Mouse (Mus musculus) limb, embryonic 10.5 days (tissue): Measurements from ENCODE around the gene Prc1. TPM values are rescaled to one million over a fixed set of nuclear protein-coding genes. Genes with fewer than 3 reads are reported as not detected.

Experiments used
- DNase-seq: peaks from one replicate; pipeline ENCODE4 v3.0.0-alpha.2; 2017; ENCODE audit warnings: low spot score
- H3K27ac ChIP-seq: fragments of 300-500 bp; sonication (generic); 2 replicates; pipeline ENCODE4 v1.5.1; 2016; ENCODE audit warnings: mild to moderate bottlenecking
- H3K27me3 ChIP-seq: fragments of 300-500 bp; sonication (generic); 2 replicates; pipeline ENCODE4 v1.6.1; 2016; ENCODE audit warnings: low read depth, mild to moderate bottlenecking; ENCODE audit not compliant: poor library complexity, severe bottlenecking
- H3K36me3 ChIP-seq: fragments of 300-500 bp; sonication (generic); 2 replicates; pipeline ENCODE4 v1.6.1; 2016; ENCODE audit warnings: mild to moderate bottlenecking, moderate library complexity
- H3K4me1 ChIP-seq: fragments of 300-500 bp; sonication (generic); 2 replicates; pipeline ENCODE4 v1.6.1; 2016
- H3K4me3 ChIP-seq: fragments of 300-500 bp; sonication (generic); 2 replicates; pipeline ENCODE4 v1.5.1; 2016; ENCODE audit warnings: mild to moderate bottlenecking, moderate library complexity
- H3K9me3 ChIP-seq: fragments of 300-500 bp; sonication (generic); replicated peaks from 2 replicates; pipeline ENCODE4 v1.6.1; 2016; ENCODE audit warnings: mild to moderate bottlenecking
- WGBS: fragments of 180-500 bp; shearing (Covaris S2); methylation state at CpG from one replicate; pipeline ENCODE4 v1.1.7; 2016; 5-methylcytosine and 5-hydroxymethylcytosine counted together
- polyA plus RNA-seq: library from polyadenylated mRNA; unstranded; fragments of >200 nt; fragmentation: Nextera tagmentation; extraction: Ambion mirVana; gene quantifications from 2 replicates; pipeline ENCODE4 v1.2.1, GENCODE M21; 2016

Prc1 gene
- polyA plus RNA-seq, 1 experiment from 2014 or later: 172 TPM

DNA sequence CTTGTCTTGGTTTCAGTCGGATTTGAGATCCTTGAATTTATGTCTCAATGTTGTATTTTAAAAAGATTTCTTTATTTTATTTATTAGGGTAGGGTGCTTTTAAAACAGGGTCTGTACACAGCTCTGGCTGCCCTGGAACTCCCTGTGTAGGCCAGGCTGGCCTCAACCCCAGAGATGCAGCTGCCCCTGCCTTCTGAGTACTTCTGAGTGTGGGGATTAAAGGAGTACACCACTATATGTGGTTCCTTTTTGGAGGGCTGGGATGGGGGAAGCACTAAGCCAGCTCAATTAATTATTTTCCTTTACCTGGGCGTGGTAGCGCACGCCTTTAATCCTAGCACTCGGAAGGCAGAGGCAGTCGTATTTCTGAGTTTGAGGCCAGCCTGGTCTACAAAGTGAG lies 2.2 kb downstream of the Prc1 start:
- no peak overlapping the region for H3K27ac ChIP-seq
- no peaks in the 10 kb centered on the region for H3K27me3 ChIP-seq
- peaks cover 19% of the 10 kb centered on the region for H3K4me1 ChIP-seq
- WGBS: 94% methylated on average over 6 of the region's 6 CpGs
- no peaks in the 10 kb centered on the region for H3K9me3 ChIP-seq
- DNase-seq: no peak
- H3K36me3 ChIP-seq: peaks cover 62% of the 10 kb centered on the region
- H3K4me3 ChIP-seq: 0 out of 2 replicates have a peak overlapping the region, but pooled peaks have one; percentile 10

DNA sequence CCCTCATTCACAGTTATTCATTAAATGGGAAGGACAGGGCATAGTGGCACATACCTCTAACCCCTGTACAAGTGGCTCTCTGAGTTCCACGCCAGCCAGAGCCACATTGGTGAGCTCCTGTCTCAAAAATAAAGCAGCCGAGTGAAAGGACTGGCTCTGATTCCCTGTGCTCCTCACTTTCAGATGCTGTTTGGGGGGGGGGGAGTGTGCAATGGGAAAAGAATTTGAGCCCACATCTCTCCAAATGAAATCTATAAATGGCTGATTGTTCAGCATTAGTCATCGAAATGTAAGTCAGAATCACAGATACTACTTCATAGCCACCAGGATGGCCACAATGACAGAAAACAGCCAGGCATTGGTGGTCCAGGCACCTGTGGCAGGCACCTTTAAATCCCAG lies 2.8 kb downstream of the Prc1 start:
- no peak overlapping the region for H3K27ac ChIP-seq
- peaks cover 19% of the 10 kb centered on the region for H3K4me1 ChIP-seq
- H3K4me3 ChIP-seq: no peak overlapping the region
- H3K36me3 ChIP-seq: peaks cover 63% of the 10 kb centered on the region
- no peaks in the 10 kb centered on the region for H3K9me3 ChIP-seq
- WGBS: 92% methylated on average over 3 of the region's 3 CpGs
- DNase-seq: no peak
- no peaks in the 10 kb centered on the region for H3K27me3 ChIP-seq

DNA sequence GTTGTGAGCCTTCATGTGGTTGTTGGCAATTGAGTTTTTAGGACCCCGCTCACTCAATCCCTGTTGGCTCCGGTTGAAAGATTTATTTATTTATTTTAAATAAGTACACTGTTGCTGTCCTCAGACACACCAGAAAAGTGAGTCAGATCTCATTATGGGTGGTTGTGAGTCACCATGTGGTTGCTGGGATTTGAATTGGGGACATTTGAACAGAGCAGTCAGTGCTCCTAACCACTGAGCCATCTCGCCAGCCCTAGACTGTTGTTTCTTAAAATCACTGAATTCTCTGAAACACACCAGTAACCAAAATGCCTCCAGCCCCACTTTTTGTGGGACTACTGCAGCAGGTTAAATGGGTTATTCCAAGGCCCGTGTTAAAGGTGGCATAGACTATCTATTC lies 4.5 kb downstream of the Prc1 start:
- Histone ChIP-seq H3K9me3 (no peaks in the 10 kb centered on the region), H3K4me3 (no peak overlapping the region), H3K27ac (no peak overlapping the region), H3K36me3 (peaks cover 81% of the 10 kb centered on the region), H3K4me1 (peaks cover 19% of the 10 kb centered on the region), H3K27me3 (no peaks in the 10 kb centered on the region)
- no peak for DNase-seq
- WGBS: 96% methylated on average over 4 of the region's 4 CpGs

DNA sequence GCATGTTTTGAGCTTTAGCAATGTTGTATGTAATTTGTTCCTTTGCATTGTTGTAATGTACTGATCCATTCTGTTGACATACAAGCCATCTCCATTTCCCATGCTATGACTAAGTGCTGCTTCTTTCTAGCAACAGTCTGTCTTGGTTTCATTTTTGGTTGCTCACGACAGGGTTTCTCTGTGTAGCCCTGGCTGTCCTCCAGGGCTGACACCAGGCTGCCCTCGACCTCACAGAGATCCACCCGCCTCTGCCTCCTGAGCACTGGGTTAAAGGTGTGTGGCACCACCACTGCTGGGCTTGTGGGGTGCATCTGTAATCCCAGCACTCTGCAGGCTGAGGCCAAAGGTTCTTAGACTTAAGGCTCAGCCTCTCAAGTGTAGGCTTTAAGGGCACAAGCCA lies 5.3 kb downstream of the Prc1 start:
- WGBS: 95% methylated on average over 3 of the region's 3 CpGs

DNA sequence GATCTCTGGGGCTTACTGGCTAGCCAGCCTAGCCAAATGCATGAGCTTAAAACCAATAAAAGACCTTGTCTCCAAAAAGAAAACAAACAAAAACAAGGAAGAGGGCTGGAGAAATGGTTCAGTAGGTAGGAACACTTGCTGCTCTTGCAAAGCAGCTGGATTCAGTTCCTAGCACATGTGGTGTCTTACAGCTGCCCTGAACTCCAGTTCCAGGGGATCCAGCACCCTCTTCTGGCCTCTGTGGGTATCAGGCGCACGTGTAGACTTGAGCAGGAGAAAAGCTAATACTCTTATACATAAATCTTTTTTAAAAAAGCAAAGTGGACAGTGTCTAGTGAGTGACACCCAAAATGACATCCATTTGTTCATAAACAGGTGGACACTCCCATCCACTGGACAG lies 7.3 kb downstream of the Prc1 start:
- Histone ChIP-seq H3K4me1 (peaks cover 5% of the 10 kb centered on the region), H3K36me3 (peaks cover 99% of the 10 kb centered on the region), H3K27ac (no peak overlapping the region), H3K4me3 (no peak overlapping the region), H3K27me3 (no peaks in the 10 kb centered on the region), H3K9me3 (no peaks in the 10 kb centered on the region)
- DNase-seq: no peak
- 95% methylated on average over 2 of the region's 2 CpGs for WGBS

More for the DNA sequence above, 5.3 kb downstream of the Prc1 start:
- no peak for DNase-seq
- no peaks in the 10 kb centered on the region for H3K9me3 ChIP-seq
- no peaks in the 10 kb centered on the region for H3K27me3 ChIP-seq
- H3K4me1 ChIP-seq: peaks cover 19% of the 10 kb centered on the region
- peaks cover 89% of the 10 kb centered on the region for H3K36me3 ChIP-seq
- no peak overlapping the region for H3K27ac ChIP-seq
- no peak overlapping the region for H3K4me3 ChIP-seq

DNA sequence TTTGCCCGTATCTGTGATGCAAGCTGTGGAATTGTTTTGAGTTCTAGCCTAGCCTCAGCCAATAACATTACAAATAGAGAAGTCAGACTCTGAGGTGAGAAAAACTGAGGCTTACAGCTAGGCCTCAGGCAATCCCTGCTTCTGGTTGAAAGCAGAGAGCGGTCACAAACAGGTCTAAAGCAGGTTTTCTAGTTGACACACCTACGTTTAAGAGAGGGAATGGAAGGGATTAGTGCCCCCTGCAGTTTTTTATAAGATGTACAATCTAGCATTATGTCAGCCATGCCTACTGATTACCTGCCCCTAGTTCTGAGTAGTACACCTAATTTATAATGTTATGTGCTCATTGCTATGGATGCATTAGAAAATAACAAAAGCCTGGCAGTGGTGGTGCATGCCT lies 13.5 kb downstream of the Prc1 start:
- 93% methylated on average over 3 of the region's 3 CpGs for WGBS
- Histone ChIP-seq H3K36me3 (peaks cover 100% of the 10 kb centered on the region), H3K4me3 (no peak overlapping the region), H3K4me1 (no peaks in the 10 kb centered on the region), H3K9me3 (no peaks in the 10 kb centered on the region), H3K27me3 (no peaks in the 10 kb centered on the region), H3K27ac (no peak overlapping the region)
- no peak for DNase-seq

DNA sequence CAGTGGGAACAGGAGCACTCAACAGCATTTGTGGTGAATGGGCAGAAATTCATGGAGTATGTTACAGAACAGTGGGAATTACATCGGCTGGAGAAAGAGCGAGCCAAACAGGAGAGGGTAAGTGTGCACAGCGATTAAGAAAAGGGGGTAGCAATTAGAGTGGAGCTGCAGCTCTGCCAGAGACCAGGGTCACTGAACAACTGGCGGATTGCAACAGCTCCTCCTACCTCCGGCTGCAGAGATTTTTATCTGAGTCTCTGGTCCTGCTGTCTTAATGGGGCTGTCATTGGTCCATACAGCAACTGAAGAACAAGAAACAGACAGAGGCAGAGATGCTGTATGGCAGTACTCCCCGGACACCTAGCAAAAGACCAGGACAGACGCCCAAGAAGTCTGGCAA lies 16.5 kb downstream of the Prc1 start:
- 87% methylated on average over 7 of the region's 7 CpGs for WGBS
- no peaks in the 10 kb centered on the region for H3K9me3 ChIP-seq
- peaks cover 100% of the 10 kb centered on the region for H3K36me3 ChIP-seq

DNA sequence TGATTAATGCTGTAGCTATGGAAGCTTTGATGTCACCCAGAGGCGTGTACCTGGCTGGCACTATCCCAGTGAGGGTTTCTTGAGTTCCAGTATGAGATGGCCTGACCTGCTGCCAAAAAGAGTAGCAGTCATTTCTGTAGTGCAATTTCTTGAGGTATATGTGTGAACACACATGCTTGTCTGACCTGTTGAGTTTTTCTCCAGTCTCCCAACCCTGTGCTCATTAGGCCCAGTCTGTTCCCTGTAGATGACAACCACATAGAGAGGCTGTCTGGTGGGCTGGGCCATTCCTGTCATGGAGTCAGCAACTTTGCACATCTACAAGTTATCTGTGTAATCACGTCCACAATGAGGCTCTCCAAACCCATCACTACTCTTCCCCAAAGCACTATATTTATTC lies 21.5 kb downstream of the Prc1 start:
- Histone ChIP-seq H3K9me3 (no peaks in the 10 kb centered on the region), H3K4me3 (no peak overlapping the region), H3K4me1 (no peaks in the 10 kb centered on the region), H3K27me3 (no peaks in the 10 kb centered on the region), H3K36me3 (peaks cover 93% of the 10 kb centered on the region), H3K27ac (no peak overlapping the region)
- no peak for DNase-seq
- 90% methylated on average over 2 of the region's 2 CpGs for WGBS

More for the DNA sequence above, 16.5 kb downstream of the Prc1 start:
- no peak for DNase-seq
- no peak overlapping the region for H3K4me3 ChIP-seq
- H3K27me3 ChIP-seq: no peaks in the 10 kb centered on the region
- H3K4me1 ChIP-seq: no peaks in the 10 kb centered on the region
- no peak overlapping the region for H3K27ac ChIP-seq

DNA sequence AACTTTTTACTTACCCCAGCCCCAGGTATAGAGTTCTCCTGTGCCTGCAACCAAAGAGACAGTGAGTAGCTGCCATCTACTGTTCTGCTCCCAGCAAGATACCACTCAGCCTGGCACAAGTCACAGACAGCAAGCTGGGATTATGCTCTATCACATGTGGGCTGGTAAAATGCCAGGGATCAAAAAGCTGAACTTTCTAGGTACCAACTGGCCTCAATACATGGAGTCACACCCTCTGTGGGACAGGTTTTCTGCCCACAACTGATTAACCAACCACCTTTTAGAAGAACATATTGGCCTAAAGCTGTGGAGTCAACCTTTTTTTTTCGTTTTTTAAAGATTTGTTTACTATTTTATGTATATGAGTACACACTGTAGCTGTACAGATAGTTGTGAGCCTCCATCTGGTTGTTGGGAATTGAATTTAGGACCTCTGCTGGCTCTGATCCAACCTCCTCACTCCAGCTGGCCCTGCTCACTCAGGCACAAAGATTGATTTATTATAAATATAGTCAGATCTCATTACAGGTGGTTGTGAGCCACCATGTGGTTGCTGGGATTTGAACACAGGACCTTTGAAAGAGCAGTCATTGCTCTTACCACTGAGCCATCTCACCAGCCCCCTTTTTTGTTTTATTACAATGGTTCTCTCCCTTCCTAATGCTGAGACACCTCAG lies 23.3 kb downstream of the Prc1 start:
- no peak overlapping the region for H3K27ac ChIP-seq
- peaks cover 79% of the 10 kb centered on the region for H3K36me3 ChIP-seq
- DNase-seq: no peak
- H3K27me3 ChIP-seq: no peaks in the 10 kb centered on the region
- 81% methylated on average over 1 of the region's 1 CpGs for WGBS
- no peaks in the 10 kb centered on the region for H3K9me3 ChIP-seq
- no peaks in the 10 kb centered on the region for H3K4me1 ChIP-seq
- H3K4me3 ChIP-seq: no peak overlapping the region

DNA sequence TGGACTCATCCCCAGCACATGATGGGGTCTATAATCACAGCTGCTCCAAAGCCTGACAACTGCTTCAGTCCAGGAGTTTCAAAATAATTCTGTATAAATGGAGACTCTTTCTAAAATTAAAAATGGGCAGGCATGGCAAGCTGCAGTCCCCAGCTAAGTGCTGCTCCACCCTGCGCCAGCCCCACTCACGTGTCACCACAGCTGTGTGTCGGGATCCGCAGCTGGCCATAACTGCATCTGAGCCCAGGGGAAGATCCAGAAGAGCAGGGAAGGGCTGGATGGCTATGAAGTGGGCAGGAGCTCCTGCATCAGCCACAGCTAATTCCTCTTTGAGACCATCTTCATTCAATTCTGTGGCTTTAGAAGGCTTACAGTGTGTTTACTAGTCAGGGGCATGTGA lies 24.4 kb downstream of the Prc1 start:
- no peaks in the 10 kb centered on the region for H3K27me3 ChIP-seq
- peaks cover 9% of the 10 kb centered on the region for H3K4me1 ChIP-seq
- no peak overlapping the region for H3K27ac ChIP-seq
- 89% methylated on average over 4 of the region's 4 CpGs for WGBS
- no peak overlapping the region for H3K4me3 ChIP-seq
- no peaks in the 10 kb centered on the region for H3K9me3 ChIP-seq
- peaks cover 68% of the 10 kb centered on the region for H3K36me3 ChIP-seq
- DNase-seq: no peak

DNA sequence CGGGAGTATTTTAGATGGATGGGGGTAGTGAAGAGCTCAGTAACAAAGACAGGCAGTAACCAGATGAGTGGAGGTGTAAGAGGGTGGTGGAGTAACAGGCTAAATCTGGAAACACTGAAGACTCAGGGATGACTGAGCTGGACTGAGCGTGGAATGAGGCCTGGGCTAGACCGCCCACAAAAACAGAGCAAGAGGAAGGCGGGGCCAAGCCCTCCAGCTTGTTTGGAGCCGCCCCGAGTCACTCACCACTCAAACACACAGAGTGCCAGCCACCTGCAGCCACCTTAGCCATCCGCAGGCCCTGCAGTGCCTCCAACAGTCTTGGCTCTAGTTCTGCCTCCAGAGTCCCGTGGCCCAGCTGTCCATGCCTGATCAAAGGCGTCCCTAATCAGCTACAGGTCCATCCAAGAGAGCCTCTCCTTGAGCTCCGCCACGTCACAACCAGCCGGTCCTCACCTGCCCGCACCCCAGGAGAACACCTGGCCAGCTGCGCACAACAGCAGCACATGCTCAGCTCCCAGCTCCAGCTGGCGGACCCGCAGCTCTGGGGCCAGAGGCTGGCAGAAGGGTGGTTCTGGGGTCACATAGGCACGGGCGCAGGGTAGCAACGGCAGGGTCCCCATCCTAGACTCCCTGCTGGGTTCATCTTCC lies 25.7 kb downstream of the Prc1 start:
- H3K27ac ChIP-seq: no peak overlapping the region
- peaks cover 10% of the 10 kb centered on the region for H3K4me1 ChIP-seq
- WGBS: 80% methylated on average over 19 of the region's 19 CpGs
- peaks cover 56% of the 10 kb centered on the region for H3K36me3 ChIP-seq
- no peak overlapping the region for H3K4me3 ChIP-seq
- no peaks in the 10 kb centered on the region for H3K9me3 ChIP-seq
- H3K27me3 ChIP-seq: no peaks in the 10 kb centered on the region
- no peak for DNase-seq

DNA sequence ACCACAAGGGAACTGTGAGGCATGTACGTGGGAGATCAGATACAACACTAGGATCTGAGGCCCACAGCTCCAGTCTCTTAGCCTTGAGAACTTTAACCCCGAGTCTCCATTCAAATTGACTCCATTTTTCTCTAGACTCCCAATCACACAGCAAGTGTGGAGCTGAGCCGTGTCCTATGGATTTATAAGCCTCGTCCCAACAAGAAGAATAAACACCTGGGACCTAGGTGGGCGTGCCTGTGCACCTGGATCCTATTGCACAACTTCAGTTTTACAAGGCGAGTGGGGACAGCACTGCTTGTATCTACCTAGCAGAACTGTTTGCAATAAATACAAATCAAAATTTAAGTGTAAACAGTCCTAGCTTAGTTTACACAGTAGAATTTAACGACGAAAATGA lies 29.1 kb downstream of the Prc1 start:
- peak overlapping the region; percentile 84 for H3K27ac ChIP-seq
- DNase-seq: no peak
- H3K27me3 ChIP-seq: no peaks in the 10 kb centered on the region
- H3K4me3 ChIP-seq: peak overlapping the region; percentile 70
- H3K36me3 ChIP-seq: peaks cover 63% of the 10 kb centered on the region
- H3K9me3 ChIP-seq: no peaks in the 10 kb centered on the region
- H3K4me1 ChIP-seq: peaks cover 16% of the 10 kb centered on the region
- WGBS: 24% methylated on average over 8 of the region's 8 CpGs

DNA sequence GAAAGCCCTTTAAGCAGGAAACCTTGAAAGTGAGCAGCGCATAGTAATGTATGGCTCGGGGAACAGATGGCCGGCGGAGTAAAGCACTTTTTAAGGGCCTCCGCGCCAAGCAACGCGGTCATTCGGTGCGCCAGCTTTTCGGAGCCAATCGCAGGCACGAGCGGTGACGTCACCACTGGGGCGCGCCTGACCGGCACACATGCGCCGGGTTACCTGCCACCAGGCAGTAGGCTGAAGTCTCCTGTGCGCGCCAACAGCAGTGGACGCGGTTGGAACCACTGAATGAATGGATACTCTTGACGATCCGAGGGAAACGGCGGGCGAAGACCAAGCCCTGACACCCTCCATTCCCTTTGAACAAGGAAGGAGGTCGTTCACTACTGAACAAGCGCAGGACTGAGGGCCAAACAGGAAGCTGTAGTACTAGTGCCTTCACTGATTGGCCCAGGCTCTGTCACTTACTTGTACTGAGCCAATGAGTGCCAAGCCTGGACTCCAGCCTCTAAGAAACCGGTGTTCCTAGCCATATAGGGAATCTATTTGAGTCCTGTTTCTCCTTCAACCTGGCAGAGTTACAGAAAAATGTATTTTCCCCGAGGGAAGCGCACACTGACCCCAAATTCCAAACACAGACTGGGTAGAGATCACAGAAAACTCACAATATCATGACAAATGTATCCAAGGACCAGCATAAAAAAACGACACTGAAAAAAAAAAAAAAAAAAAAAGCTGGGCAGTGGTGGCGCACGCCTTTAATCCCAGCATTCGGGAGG lies 30.0 kb downstream of the Prc1 start, which contains the start of gene Rccd1:
TSS of gene Rccd1 (minus strand) at position 412 of the 773 bp plus-strand sequence.
- H3K4me1 ChIP-seq: peaks cover 16% of the 10 kb centered on the region
- peak within 1 kb of the TSS; percentile 84 for H3K27ac ChIP-seq
- H3K9me3 ChIP-seq: no peaks in the 10 kb centered on the region
- H3K27me3 ChIP-seq: no peaks in the 10 kb centered on the region
- H3K4me3 ChIP-seq: peak within 1 kb of the TSS; percentile 70
- peaks cover 63% of the 10 kb centered on the region for H3K36me3 ChIP-seq
- 3% methylated on average over 38 of the region's 38 CpGs for WGBS
- DNase-seq: peak; percentile 96
